Mouse (Mus musculus): Measurements from ENCODE around the gene Phf21a. TPM values are rescaled to one million over a fixed set of nuclear protein-coding genes. Genes with fewer than 3 reads are reported as not detected.

The Phf21a gene
- polyA plus RNA-seq, 1 experiment from 2014 or later: 20.2 TPM

DNA sequence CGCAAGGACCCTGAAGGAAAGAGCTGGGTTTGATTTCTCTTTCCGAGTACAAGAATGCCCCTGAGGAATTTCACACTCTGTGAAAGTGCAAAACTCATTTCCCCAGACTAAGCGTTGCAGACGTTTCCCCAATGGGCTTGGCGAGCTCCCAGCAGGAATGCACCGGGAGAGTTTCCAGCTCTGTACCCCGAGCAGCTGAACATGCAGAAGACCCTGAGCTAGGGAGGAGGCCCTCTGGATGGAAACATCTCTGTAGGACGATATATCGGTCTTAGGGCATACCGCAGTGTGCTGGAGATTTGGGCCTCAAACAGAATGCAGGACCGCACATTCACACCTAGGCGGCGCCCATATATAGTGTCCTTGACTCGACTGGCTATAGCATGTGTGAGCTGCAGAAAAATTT is 37.1 kb upstream of the Phf21a start:
- no peaks in the 10 kb centered on the region for H3K36me3 ChIP-seq (ENCODE audit: control insufficient read depth, insufficient read depth, low read length)
- peak overlapping the region; percentile 40 to 50 for H3K4me3 ChIP-seq (ENCODE audit: control insufficient read depth in 1 of 2, insufficient read depth in 1 of 2, low read depth in 1 of 2, low read length in 2 of 2)
- peak overlapping the region; percentile 43 to 48; a peak in 3 of 4 replicates for H3K27ac ChIP-seq (replicated peaks in 1 of 2; ENCODE audit: control insufficient read depth in 1 of 2, insufficient read depth in 1 of 2, low read depth in 2 of 2, low read length in 2 of 2)
- peak overlapping the region; percentile 84 for H3K4me2 ChIP-seq (ENCODE audit: low read length)
- WGBS: 1% methylated on average over 14 of the region's 14 CpGs
- H3K27me3 ChIP-seq (ENCODE audit: control insufficient read depth, insufficient read depth, low read length): peaks cover 33% of the 10 kb centered on the region
- H3K9ac ChIP-seq (ENCODE audit: low read length): peak overlapping the region; percentile 66
- H3K4me1 ChIP-seq (ENCODE audit: control insufficient read depth in 2 of 2, insufficient read depth in 2 of 2, low read length in 2 of 2): peaks cover 11 to 21% of the 10 kb centered on the region in 2 experiments
- H3K9me3 ChIP-seq (ENCODE audit: control insufficient read depth, low read length): no peaks in the 10 kb centered on the region
- ATAC-seq (ENCODE audit: insufficient number of reproducible peaks, insufficient read depth, low FRiP score, low read depth): peak; percentile 46; the same call in 1 of the 2 replicates

DNA sequence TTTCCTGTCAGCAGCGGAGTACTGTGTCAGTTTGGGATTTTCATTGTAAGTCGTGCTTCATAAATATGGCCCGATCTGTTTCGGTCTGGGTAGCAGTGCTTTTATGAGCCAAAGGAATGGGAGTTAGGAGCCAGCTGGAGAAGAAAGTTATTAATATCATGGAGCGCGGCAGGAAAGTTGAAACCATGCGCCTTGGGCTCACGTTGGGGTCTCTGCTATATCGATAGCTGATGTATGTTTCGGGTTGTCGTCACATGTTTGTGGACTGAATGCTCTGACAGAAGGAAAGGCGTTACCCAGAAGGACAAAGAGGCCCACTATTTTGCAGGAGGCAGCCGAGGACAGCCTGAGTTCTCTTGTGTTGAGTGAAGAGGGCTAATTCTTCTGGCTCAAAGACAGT is 36.2 kb upstream of the Phf21a start:
- H3K4me2 ChIP-seq (ENCODE audit: low read length): no peak overlapping the region
- WGBS: 72% methylated on average over 13 of the region's 13 CpGs
- no peaks in the 10 kb centered on the region for H3K36me3 ChIP-seq (ENCODE audit: control insufficient read depth, insufficient read depth, low read length)
- no peak overlapping the region for H3K9ac ChIP-seq (ENCODE audit: low read length)
- H3K4me1 ChIP-seq (ENCODE audit: control insufficient read depth in 2 of 2, insufficient read depth in 2 of 2, low read length in 2 of 2): peaks cover 11 to 21% of the 10 kb centered on the region in 2 experiments
- H3K27me3 ChIP-seq (ENCODE audit: control insufficient read depth, insufficient read depth, low read length): peaks cover 41% of the 10 kb centered on the region
- no peaks in the 10 kb centered on the region for H3K9me3 ChIP-seq (ENCODE audit: control insufficient read depth, low read length)
- H3K4me3 ChIP-seq (ENCODE audit: control insufficient read depth in 1 of 2, insufficient read depth in 1 of 2, low read depth in 1 of 2, low read length in 2 of 2): no peak overlapping the region
- no peak overlapping the region for H3K27ac ChIP-seq (replicated peaks in 1 of 2; ENCODE audit: control insufficient read depth in 1 of 2, insufficient read depth in 1 of 2, low read depth in 2 of 2, low read length in 2 of 2)
- no peak for ATAC-seq (ENCODE audit: insufficient number of reproducible peaks, insufficient read depth, low FRiP score, low read depth)

DNA sequence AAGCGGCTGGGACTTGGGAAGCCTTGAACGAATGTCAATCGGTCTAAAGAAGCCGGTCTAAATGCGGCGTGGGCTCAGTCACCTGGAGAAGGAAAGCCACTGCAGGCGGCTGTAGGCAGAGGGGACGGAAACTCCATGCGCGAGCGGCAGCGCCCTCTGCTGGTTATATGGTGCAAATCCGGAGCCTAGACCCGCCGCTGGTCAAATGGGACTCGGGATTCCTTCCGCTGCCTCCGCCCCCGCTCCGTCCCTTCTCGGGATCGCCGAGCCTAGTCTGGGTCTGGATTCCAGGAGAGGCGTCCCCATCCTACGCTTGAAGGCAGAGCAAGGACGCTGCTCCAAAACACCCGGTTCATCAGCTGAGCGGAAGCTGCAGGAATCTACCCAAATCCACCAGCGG is 34.4 kb upstream of the Phf21a start:
- Histone ChIP-seq H3K27ac (replicated peaks in 1 of 2; ENCODE audit: control insufficient read depth in 1 of 2, insufficient read depth in 1 of 2, low read depth in 2 of 2, low read length in 2 of 2) (no peak overlapping the region), H3K4me3 (ENCODE audit: control insufficient read depth in 1 of 2, insufficient read depth in 1 of 2, low read depth in 1 of 2, low read length in 2 of 2) (peak overlapping the region; percentile 43 to 62), H3K9ac (ENCODE audit: low read length) (peak overlapping the region; percentile 69; the same call in 1 of the 2 replicates), H3K27me3 (ENCODE audit: control insufficient read depth, insufficient read depth, low read length) (peaks cover 40% of the 10 kb centered on the region), H3K36me3 (ENCODE audit: control insufficient read depth, insufficient read depth, low read length) (no peaks in the 10 kb centered on the region), H3K4me2 (ENCODE audit: low read length) (peak overlapping the region; percentile 99), H3K9me3 (ENCODE audit: control insufficient read depth, low read length) (no peaks in the 10 kb centered on the region), H3K4me1 (ENCODE audit: control insufficient read depth in 2 of 2, insufficient read depth in 2 of 2, low read length in 2 of 2) (peaks cover 11 to 21% of the 10 kb centered on the region in 2 experiments)
- under 1% methylated on average over 29 of the region's 29 CpGs for WGBS
- ATAC-seq (ENCODE audit: insufficient number of reproducible peaks, insufficient read depth, low FRiP score, low read depth): peak; percentile 48; the same call in 1 of the 2 replicates

DNA sequence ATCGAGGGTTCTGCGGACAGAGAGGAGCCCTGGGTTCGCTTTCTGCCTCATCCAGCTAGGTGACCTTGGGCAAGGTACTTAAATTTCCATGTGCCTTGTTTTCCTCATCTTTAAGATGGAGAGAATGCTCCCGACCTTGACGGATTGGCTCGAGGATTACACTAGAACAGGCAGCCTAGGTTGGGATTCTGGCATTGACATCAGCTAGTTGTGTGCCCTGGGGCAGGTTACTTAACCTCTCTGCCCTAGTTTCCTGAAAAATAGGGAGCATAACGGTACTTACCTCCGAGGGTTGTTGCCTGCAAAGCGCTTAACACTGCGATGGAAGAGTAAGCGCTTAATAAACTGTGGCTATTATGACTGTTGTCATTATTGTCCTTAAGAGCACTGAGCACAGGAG is 34.0 kb upstream of the Phf21a start:
- Histone ChIP-seq H3K9me3 (ENCODE audit: control insufficient read depth, low read length) (no peaks in the 10 kb centered on the region), H3K27me3 (ENCODE audit: control insufficient read depth, insufficient read depth, low read length) (peaks cover 40% of the 10 kb centered on the region), H3K4me3 (ENCODE audit: control insufficient read depth in 1 of 2, insufficient read depth in 1 of 2, low read depth in 1 of 2, low read length in 2 of 2) (peak overlapping the region; percentile 43 to 62), H3K4me2 (ENCODE audit: low read length) (peak overlapping the region; percentile 99), H3K4me1 (ENCODE audit: control insufficient read depth in 2 of 2, insufficient read depth in 2 of 2, low read length in 2 of 2) (peaks cover 11 to 21% of the 10 kb centered on the region in 2 experiments), H3K36me3 (ENCODE audit: control insufficient read depth, insufficient read depth, low read length) (no peaks in the 10 kb centered on the region), H3K27ac (replicated peaks in 1 of 2; ENCODE audit: control insufficient read depth in 1 of 2, insufficient read depth in 1 of 2, low read depth in 2 of 2, low read length in 2 of 2) (no peak overlapping the region), H3K9ac (ENCODE audit: low read length) (peak overlapping the region; percentile 69)
- ATAC-seq (ENCODE audit: insufficient number of reproducible peaks, insufficient read depth, low FRiP score, low read depth): no peak
- 3% methylated on average over 11 of the region's 11 CpGs for WGBS

DNA sequence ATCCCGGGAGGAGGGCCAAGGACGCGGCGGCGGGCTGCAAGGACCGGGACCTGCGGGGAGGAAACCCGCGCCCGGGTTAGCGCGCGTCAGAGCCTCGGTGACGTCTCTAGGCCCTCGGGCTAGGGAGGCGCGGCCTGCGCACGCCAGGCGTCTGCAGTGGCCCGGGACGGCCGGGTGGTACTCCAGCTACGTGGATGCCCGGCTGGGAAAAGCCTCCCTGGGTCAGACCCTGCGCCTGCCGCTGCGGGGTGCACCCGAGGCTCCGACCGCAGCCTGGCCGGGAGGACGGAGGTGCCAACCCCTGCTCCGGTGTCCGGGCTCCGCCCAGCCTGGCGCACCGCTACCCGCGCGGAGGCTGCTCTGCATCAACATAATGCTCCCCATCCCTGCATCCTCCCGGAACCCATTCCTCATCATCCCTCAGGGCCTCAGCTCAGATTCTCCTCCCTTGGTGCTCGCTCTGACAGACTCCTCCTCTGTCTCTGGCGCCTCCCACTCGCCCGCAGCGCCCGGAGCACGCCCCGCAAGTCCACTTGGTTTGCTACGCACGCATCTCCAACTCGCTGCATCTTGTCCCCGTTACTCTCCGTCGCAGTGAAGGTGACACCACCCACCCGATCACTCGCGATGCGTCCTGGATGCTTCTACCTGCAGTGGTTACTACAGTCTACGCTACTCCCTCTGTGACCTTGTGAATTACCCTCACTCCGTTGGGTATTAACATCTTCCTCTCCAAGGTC is 33.3 kb upstream of the Phf21a start:
- ATAC-seq (ENCODE audit: insufficient number of reproducible peaks, insufficient read depth, low FRiP score, low read depth): peak; percentile 52
- Histone ChIP-seq H3K4me1 (ENCODE audit: control insufficient read depth in 2 of 2, insufficient read depth in 2 of 2, low read length in 2 of 2) (peaks cover 11 to 21% of the 10 kb centered on the region in 2 experiments), H3K9ac (ENCODE audit: low read length) (peak overlapping the region; percentile 69), H3K36me3 (ENCODE audit: control insufficient read depth, insufficient read depth, low read length) (no peaks in the 10 kb centered on the region), H3K4me2 (ENCODE audit: low read length) (peak overlapping the region; percentile 99), H3K27me3 (ENCODE audit: control insufficient read depth, insufficient read depth, low read length) (peaks cover 34% of the 10 kb centered on the region), H3K4me3 (ENCODE audit: control insufficient read depth in 1 of 2, insufficient read depth in 1 of 2, low read depth in 1 of 2, low read length in 2 of 2) (peak overlapping the region; percentile 51 to 62), H3K27ac (replicated peaks in 1 of 2; ENCODE audit: control insufficient read depth in 1 of 2, insufficient read depth in 1 of 2, low read depth in 2 of 2, low read length in 2 of 2) (no peak overlapping the region), H3K9me3 (ENCODE audit: control insufficient read depth, low read length) (no peaks in the 10 kb centered on the region)
- WGBS: under 1% methylated on average over 54 of the region's 63 CpGs

DNA sequence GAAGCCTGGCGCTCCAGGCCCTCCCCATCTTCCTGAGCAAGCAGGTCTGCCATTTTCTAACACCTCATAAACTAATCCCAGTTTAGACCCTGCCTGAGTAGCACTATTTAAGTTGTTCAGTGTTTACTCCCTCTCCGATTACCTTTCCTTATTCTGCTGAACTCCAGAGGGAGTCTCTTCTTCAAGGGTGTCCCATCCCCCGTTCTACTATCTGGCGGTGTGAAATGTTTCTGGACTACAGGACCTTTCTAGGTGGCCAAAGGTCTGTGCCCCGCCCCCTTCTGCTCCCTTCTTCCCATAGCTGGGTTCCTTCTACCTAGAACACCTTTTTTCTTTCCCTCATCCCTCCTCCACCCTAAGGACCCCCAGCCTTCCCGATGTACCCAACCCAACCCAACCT is 32.6 kb upstream of the Phf21a start:
- Histone ChIP-seq H3K36me3 (ENCODE audit: control insufficient read depth, insufficient read depth, low read length) (no peaks in the 10 kb centered on the region), H3K4me2 (ENCODE audit: low read length) (peak overlapping the region; percentile 99), H3K4me3 (ENCODE audit: control insufficient read depth in 1 of 2, insufficient read depth in 1 of 2, low read depth in 1 of 2, low read length in 2 of 2) (peak overlapping the region; percentile 51 to 62; a peak in 3 of 4 replicates), H3K9me3 (ENCODE audit: control insufficient read depth, low read length) (no peaks in the 10 kb centered on the region), H3K9ac (ENCODE audit: low read length) (0 out of 2 replicates have a peak overlapping the region, but pooled peaks have one; percentile 69), H3K27me3 (ENCODE audit: control insufficient read depth, insufficient read depth, low read length) (peaks cover 31% of the 10 kb centered on the region), H3K4me1 (ENCODE audit: control insufficient read depth in 2 of 2, insufficient read depth in 2 of 2, low read length in 2 of 2) (peaks cover 8 to 21% of the 10 kb centered on the region in 2 experiments; a peak in 3 of 4 replicates), H3K27ac (replicated peaks in 1 of 2; ENCODE audit: control insufficient read depth in 1 of 2, insufficient read depth in 1 of 2, low read depth in 2 of 2, low read length in 2 of 2) (no peak overlapping the region)
- ATAC-seq (ENCODE audit: insufficient number of reproducible peaks, insufficient read depth, low FRiP score, low read depth): no peak
- 20% methylated on average over 6 of the region's 6 CpGs for WGBS

DNA sequence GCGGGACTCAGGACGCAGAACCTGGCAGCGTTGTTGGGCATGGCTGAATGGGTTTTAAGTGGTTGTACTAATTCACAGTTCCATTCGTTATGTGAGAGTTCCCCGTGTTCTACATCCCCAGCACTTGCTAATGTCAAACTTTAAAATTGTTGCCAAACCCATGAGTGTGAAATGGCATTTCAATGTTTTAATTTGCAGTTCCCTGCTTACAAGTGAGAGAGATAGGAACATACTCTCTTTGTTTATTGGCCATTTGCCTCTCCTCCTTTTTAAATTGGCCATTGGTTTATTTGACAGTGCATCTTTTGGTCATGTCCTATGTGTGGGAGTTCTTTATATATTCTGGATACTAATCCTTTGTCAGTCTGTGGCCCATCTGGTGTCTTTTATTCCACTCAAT is 31.6 kb upstream of the Phf21a start:
- WGBS: 76% methylated on average over 5 of the region's 5 CpGs
- no peak overlapping the region for H3K4me2 ChIP-seq (ENCODE audit: low read length)

More for the DNA sequence above, 31.6 kb upstream of the Phf21a start:
- no peak for ATAC-seq (ENCODE audit: insufficient number of reproducible peaks, insufficient read depth, low FRiP score, low read depth)
- no peaks in the 10 kb centered on the region for H3K36me3 ChIP-seq (ENCODE audit: control insufficient read depth, insufficient read depth, low read length)
- no peak overlapping the region for H3K27ac ChIP-seq (replicated peaks in 1 of 2; ENCODE audit: control insufficient read depth in 1 of 2, insufficient read depth in 1 of 2, low read depth in 2 of 2, low read length in 2 of 2)
- no peak overlapping the region for H3K9ac ChIP-seq (ENCODE audit: low read length)
- H3K4me1 ChIP-seq (ENCODE audit: control insufficient read depth in 2 of 2, insufficient read depth in 2 of 2, low read length in 2 of 2): peaks cover 6 to 15% of the 10 kb centered on the region in 2 experiments; a peak in 3 of 4 replicates
- H3K4me3 ChIP-seq (ENCODE audit: control insufficient read depth in 1 of 2, insufficient read depth in 1 of 2, low read depth in 1 of 2, low read length in 2 of 2): no peak overlapping the region
- H3K27me3 ChIP-seq (ENCODE audit: control insufficient read depth, insufficient read depth, low read length): peaks cover 31% of the 10 kb centered on the region
- H3K9me3 ChIP-seq (ENCODE audit: control insufficient read depth, low read length): no peaks in the 10 kb centered on the region

Data from heart, embryonic 14.5 days (tissue).